Mouse (Mus musculus) erythroid progenitor cell, adult 5-6 weeks (primary cell): ENCODE measurements around the gene Rasa3. TPM values are rescaled to one million over a fixed set of nuclear protein-coding genes. Genes with fewer than 3 reads are reported as not detected.
A peak's percentile ranks its signal among the peaks of the same experiment; 100 is the strongest.

ENCODE experiments used
- ATAC-seq: replicated peaks from 2 replicates; pipeline ENCODE4 v1.8.0; 2016; ENCODE audit warnings: moderate number of reproducible peaks, mild to moderate bottlenecking, moderate TSS enrichment, inconsistent platforms; ENCODE audit not compliant: poor library complexity, low FRiP score, severe bottlenecking
- total RNA-seq, 2 experiments: library from RNA; stranded (forward) in 1 of 2; stranded (reverse) in 1 of 2; fragments of 150-400 nt in 1 of 2; fragments of 186-747, 209-891 nt in 1 of 2; gene quantifications; 2 replicates each; pipeline versions ENCODE4 v1.2.3 to v1.2.4; 2015 to 2017; ENCODE audit warnings: low replicate concordance in 2 of 2

Rasa3 gene
- total RNA-seq, 2 experiments from 2014 or later: 9.6 to 13.4 TPM

DNA sequence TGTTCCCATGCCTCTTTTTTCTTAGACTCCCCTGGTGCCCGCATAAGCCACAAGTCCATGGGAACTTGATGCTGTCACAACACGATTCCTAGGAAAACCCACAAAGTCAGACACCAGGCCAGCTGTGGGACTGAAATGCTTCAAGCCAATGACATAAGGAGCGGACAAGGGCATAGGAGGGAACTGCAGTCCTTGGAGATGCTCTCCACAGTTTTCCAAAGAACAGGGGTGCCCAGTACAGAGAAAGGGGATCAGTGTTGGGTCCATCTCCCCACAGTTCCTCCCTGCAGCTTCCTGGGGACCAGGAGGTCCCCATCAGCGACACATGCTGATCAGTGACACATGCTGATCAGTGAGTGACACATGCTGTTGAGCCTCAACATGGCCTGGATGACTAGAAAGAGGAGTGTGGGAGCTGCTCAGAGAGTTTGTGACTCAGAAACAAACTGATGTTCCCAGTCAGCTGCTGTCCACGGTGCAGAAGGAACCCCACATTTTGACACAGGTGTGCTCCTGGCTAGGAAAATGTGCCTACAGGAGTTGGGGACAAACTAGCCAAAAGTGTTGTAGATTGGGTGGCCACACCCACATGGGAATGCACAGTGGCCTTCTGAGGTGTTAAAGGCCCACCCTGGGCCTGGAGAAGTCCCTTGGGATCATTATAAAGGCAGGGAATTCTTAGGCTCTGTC lies 52.0 kb downstream of the Rasa3 start:
- ATAC-seq: no peak

GRCm38 (mm10) chr8:13624863-13625262 lies 52.5 kb downstream of the Rasa3 start:
- ATAC-seq: no peak

- ATAC-seq: no peak
These were observed 53.4 kb downstream of the Rasa3 start for GRCm38 (mm10) chr8:13623911-13624421.

DNA sequence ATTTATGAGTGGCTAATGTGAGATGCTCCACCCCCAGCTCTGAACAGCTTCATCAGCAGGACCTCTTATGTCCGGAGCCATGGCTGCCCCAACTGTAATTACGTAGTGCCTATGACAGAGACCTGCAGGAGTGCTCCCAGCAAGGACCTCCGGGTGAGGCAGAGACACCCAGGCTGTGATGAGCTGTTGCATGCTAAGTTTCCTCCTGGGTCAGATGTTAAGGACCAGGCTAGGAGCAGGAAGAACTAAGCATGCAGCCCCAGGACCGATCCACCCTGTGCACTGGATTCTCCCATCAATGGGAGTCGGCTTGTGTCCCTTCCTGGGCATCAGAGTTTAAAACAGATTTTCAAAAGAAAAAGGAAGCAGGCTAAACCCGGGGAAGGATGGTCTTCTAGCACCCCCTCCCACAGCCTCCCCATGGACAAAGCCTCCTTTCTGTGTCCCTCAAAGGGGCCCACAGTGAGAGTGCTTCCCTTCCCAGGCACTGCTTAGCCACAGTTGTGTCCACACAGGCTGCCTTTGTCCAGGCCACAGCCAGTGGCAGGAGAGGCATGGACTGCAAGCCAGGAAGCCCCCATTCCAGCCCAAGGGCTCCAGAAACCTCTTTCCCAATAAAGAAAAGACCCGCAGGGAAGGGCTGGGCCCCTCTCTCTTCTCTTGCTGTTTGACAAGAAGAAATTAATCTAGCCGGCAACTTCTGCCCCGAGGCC lies 54.2 kb downstream of the Rasa3 start:
- ATAC-seq: no peak

- no peak for ATAC-seq
These were observed 57.0 kb downstream of the Rasa3 start for GRCm38 (mm10) chr8:13620226-13620920.

- no peak for ATAC-seq
These were observed 60.4 kb downstream of the Rasa3 start for GRCm38 (mm10) chr8:13616831-13617505.

- no peak for ATAC-seq
These were observed 62.4 kb downstream of the Rasa3 start for GRCm38 (mm10) chr8:13614924-13615391.

- ATAC-seq: no peak
These were observed 63.3 kb downstream of the Rasa3 start for GRCm38 (mm10) chr8:13614136-13614535.

- ATAC-seq: no peak
These were observed 65.7 kb downstream of the Rasa3 start for GRCm38 (mm10) chr8:13611702-13612101.

GRCm38 (mm10) chr8:13609971-13610370 lies 67.4 kb downstream of the Rasa3 start:
- ATAC-seq: no peak

DNA sequence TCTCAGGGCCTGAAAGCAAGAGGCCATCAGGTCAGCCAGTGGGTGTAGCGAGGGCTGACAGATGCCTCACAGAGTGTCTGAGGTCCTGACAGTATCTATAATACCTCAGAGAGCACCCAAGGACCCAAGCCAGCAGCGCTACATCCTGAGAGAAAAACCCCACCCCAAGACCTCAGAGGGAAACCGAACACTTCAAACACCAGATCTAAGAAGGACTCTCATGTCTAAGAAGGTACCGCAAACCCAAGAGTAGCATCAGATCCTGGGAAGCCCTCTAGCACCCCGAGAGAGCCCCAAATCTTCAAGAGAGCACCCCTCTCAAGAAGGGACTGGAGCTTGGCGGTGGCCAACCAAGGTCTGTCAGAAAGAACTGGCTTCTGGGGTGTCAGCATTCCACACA lies 68.5 kb downstream of the Rasa3 start:
- ATAC-seq: no peak

- no peak for ATAC-seq
These were observed 71.4 kb downstream of the Rasa3 start for GRCm38 (mm10) chr8:13605920-13606480.

DNA sequence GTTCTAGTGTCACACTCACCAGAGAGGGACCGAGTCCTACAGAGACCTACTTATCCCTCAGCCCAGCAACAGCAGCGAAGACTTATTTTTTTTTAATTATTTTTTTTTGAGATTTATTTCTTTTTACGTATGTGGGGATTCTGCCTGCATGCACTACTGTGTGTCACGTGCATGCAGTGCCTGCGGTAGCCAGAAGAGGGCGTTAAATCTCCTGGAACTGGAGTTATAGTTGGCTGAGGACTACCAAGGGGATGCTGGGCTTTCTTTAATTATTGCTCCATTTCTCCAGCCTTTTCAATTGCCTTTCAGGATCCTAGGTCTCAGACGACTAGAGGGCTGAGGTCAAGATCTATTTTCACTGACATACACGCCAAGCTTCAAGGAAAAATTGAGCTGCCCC lies 74.8 kb downstream of the Rasa3 start:
- no peak for ATAC-seq

DNA sequence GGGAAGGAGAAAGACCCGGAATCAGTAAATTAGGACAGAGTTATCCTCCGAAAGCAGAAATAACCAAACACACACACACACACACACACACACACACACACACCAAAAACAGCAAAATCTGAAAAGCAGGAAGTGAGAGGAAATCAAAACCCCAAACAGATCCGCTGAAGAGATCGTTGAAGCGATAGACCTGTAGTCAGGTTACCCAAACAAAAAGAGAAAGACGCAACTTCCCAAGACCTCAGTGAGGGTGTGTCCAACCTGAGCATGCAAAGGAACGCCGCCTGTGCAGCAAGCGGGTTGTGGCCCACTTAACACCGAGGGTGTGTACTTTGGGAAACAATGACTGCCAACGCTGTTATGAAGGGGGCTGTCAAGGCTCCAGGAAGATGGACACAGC lies 76.2 kb downstream of the Rasa3 start:
- no peak for ATAC-seq

- ATAC-seq: no peak
These were observed 76.7 kb downstream of the Rasa3 start for GRCm38 (mm10) chr8:13600716-13601115.

- 0 out of 2 replicates have a peak, but pooled peaks have one; percentile 48 for ATAC-seq
These were observed 77.2 kb downstream of the Rasa3 start for GRCm38 (mm10) chr8:13600204-13600603.

DNA sequence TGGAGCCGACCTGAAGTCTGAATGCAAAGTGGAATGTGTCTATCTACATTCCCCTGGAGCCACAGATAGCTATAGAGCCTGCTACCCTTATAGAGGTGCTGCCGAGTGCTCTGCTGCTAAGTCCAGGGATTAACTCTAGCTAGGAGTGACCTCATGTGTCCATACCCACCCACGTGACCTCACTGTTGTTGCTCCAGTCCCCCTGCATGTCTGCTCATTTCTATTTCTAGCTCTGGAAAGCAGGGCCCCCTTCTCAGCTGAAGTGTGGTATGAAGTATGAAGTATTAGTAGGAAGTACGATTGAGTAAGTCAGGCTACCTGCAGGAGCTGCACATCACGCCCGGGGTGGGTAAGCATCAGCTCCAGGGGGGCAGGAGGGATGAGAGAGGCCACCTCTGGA lies 79.6 kb downstream of the Rasa3 start:
- no peak for ATAC-seq

DNA sequence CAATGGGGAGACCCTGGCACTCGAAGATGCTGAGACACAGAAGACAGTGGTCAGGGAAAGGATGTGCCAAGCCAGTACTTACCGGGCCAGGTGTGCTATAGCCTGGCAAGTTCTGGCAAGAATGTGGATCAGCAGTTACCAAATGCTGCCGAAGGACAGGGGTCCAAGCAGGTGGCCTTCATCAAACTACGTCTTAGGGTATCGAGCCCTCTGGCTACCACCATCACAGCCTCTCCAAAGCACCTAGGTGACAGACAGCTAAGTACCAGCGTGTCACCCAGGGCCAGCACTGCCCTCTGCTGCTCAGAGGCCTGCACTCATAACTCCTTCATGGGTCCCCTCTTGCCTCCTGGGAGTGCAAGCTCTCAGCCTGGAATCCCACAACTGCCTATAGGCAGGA lies 81.5 kb downstream of the Rasa3 start:
- no peak for ATAC-seq

DNA sequence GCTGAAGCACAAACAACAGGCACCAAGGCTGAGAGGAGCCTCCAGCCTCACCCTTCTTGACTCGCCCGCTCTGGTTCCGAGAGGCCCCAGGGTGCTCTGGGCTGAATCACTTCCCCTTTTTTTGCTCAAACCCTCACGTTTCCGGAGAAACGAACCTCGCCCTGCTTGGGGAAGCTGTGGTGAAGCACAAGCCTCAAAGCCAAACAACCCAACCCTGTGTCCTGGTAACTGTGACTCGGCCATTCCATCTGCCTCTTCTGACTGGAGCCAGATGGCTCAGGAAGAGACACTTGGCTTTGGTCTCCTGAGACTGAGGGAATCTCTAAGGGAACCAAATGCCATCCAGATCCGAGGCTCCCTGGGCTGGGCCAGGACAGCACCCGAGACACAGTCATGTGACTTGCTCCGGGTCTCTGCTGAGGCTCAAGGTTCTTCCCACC lies 82.5 kb downstream of the Rasa3 start:
- no peak for ATAC-seq

DNA sequence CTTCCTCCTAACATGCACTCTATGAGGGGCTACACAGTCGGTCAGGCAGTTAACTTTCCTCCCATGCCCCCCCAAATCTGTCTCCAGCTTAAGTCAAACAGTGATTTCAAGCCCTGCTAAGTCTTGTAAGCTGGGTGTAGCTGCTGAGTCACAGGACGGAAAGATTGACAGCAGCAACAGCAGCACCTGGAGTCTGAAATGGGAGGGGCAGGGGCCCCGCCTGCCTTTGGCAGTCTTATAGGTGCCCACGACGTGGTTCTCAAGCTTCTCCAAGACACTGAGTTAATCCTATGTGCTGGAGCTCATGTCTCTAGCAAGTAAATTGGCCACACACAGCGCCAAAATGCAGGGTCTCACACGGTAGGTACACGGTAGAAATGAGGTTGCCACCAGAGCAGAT lies 84.1 kb downstream of the Rasa3 start:
- no peak for ATAC-seq
